Mouse (Mus musculus) limb, embryonic 11.5 days (tissue): Measurements from ENCODE around the gene Proz. TPM values are rescaled to one million over a fixed set of nuclear protein-coding genes. Genes with fewer than 3 reads are reported as not detected.

Experiments used
- ATAC-seq: fragments of 200-750 bp; cut with Nextera tagmentation; 2 replicates; pipeline ENCODE4 v1.8.0; 2017; ENCODE audit warnings: low read depth; ENCODE audit not compliant: insufficient number of reproducible peaks, low FRiP score, low TSS enrichment
- DNase-seq: peaks from one replicate; pipeline ENCODE4 v3.0.0-alpha.2; 2015; ENCODE audit warnings: low spot score
- H3K27ac ChIP-seq: fragments of 300-500 bp; sonication (generic); replicated peaks from 2 replicates; pipeline ENCODE4 v1.5.1; 2014; ENCODE audit warnings: low read depth, mild to moderate bottlenecking, low read length
- H3K27me3 ChIP-seq: fragments of 300-500 bp; sonication (generic); 2 replicates; pipeline ENCODE4 v1.6.1; 2014; ENCODE audit warnings: mild to moderate bottlenecking, low read length, mixed read lengths; ENCODE audit not compliant: control insufficient read depth, insufficient read depth
- H3K36me3 ChIP-seq: fragments of 300-500 bp; sonication (generic); 2 replicates; pipeline ENCODE4 v1.6.1; 2014; ENCODE audit warnings: mild to moderate bottlenecking, low read length, moderate library complexity, mixed read lengths; ENCODE audit not compliant: control insufficient read depth, insufficient read depth
- H3K4me1 ChIP-seq: fragments of 300-500 bp; sonication (generic); 2 replicates; pipeline ENCODE4 v1.6.1; 2014; ENCODE audit warnings: low read length, mixed read lengths; ENCODE audit not compliant: control insufficient read depth, insufficient read depth
- H3K4me2 ChIP-seq: fragments of 300-500 bp; sonication (generic); 2 replicates; pipeline ENCODE4 v1.6.1; 2014; ENCODE audit warnings: low read depth, mild to moderate bottlenecking, moderate library complexity; ENCODE audit not compliant: severe bottlenecking
- H3K4me3 ChIP-seq: fragments of 300-500 bp; sonication (generic); 2 replicates; pipeline ENCODE4 v1.5.1; 2014; ENCODE audit warnings: low read depth, low read length
- H3K9ac ChIP-seq: fragments of 300-500 bp; sonication (generic); 2 replicates; pipeline ENCODE4 v1.6.1; 2014; ENCODE audit warnings: mild to moderate bottlenecking, low read length
- H3K9me3 ChIP-seq: fragments of 300-500 bp; sonication (generic); 2 replicates; pipeline ENCODE4 v1.6.1; 2016; ENCODE audit warnings: low read length; ENCODE audit not compliant: control insufficient read depth
- WGBS: fragments of 180-500 bp; shearing (Covaris S2); extraction: QIAGEN DNeasy Blood & Tissue Kit; methylation state at CpG from one replicate; pipeline ENCODE4 v1.1.7; 2014; 5-methylcytosine and 5-hydroxymethylcytosine counted together
- polyA plus RNA-seq: library from polyadenylated mRNA; unstranded; fragments of >200 nt; fragmentation: Nextera tagmentation; extraction: Ambion mirVana; gene quantifications from 2 replicates; pipeline ENCODE4 v1.2.1, GENCODE M21; 2014

Proz gene
- polyA plus RNA-seq, 1 experiment from 2014 or later: 0.24 TPM

- 0 out of 2 replicates have a peak, but pooled peaks cover 3% of the 10 kb centered on the region for H3K4me1 ChIP-seq
- no peaks in the 10 kb centered on the region for H3K9me3 ChIP-seq
- ATAC-seq: no peak
- no peak for DNase-seq
- WGBS: 55% methylated on average over 5 of the region's 5 CpGs
- no peak overlapping the region for H3K4me3 ChIP-seq
- H3K4me2 ChIP-seq: no peak overlapping the region
- no peaks in the 10 kb centered on the region for H3K36me3 ChIP-seq
- H3K9ac ChIP-seq: no peak overlapping the region
- no peak overlapping the region for H3K27ac ChIP-seq
- no peaks in the 10 kb centered on the region for H3K27me3 ChIP-seq
These were observed 23.1 kb upstream of the Proz start for GRCm38 (mm10) chr8:13037569-13037968.

GRCm38 (mm10) chr8:13039054-13039453, 21.7 kb upstream of the Proz start:
- H3K4me2 ChIP-seq: no peak overlapping the region
- H3K4me3 ChIP-seq: no peak overlapping the region
- WGBS: 92% methylated on average over 6 of the region's 6 CpGs
- no peak overlapping the region for H3K27ac ChIP-seq
- no peak for ATAC-seq
- 0 out of 2 replicates have a peak, but pooled peaks cover 3% of the 10 kb centered on the region for H3K4me1 ChIP-seq
- DNase-seq: no peak
- no peak overlapping the region for H3K9ac ChIP-seq
- H3K9me3 ChIP-seq: no peaks in the 10 kb centered on the region
- no peaks in the 10 kb centered on the region for H3K27me3 ChIP-seq
- no peaks in the 10 kb centered on the region for H3K36me3 ChIP-seq

GRCm38 (mm10) chr8:13041459-13041858, 19.3 kb upstream of the Proz start:
- no peak overlapping the region for H3K27ac ChIP-seq
- 85% methylated on average over 4 of the region's 4 CpGs for WGBS
- H3K9me3 ChIP-seq: no peaks in the 10 kb centered on the region
- no peaks in the 10 kb centered on the region for H3K27me3 ChIP-seq
- DNase-seq: no peak
- H3K4me3 ChIP-seq: no peak overlapping the region
- H3K4me1 ChIP-seq: 0 out of 2 replicates have a peak, but pooled peaks cover 3% of the 10 kb centered on the region
- no peak for ATAC-seq
- peaks cover 2% of the 10 kb centered on the region; the same call in 1 of the 2 replicates for H3K36me3 ChIP-seq
- H3K4me2 ChIP-seq: no peak overlapping the region
- H3K9ac ChIP-seq: no peak overlapping the region

- no peak overlapping the region for H3K4me2 ChIP-seq
- H3K27me3 ChIP-seq: no peaks in the 10 kb centered on the region
- no peaks in the 10 kb centered on the region for H3K9me3 ChIP-seq
- WGBS: 63% methylated on average over 5 of the region's 5 CpGs
- H3K4me1 ChIP-seq: no peaks in the 10 kb centered on the region
- no peak overlapping the region for H3K27ac ChIP-seq
- DNase-seq (no peak), ATAC-seq (no peak)
- H3K4me3 ChIP-seq: no peak overlapping the region
- peaks cover 2% of the 10 kb centered on the region; the same call in 1 of the 2 replicates for H3K36me3 ChIP-seq
- no peak overlapping the region for H3K9ac ChIP-seq
These were observed 13.1 kb upstream of the Proz start for GRCm38 (mm10) chr8:13047652-13048051.

- Histone ChIP-seq H3K4me1 (no peaks in the 10 kb centered on the region), H3K36me3 (peaks cover 2% of the 10 kb centered on the region; the same call in 1 of the 2 replicates), H3K9ac (no peak overlapping the region), H3K27me3 (no peaks in the 10 kb centered on the region), H3K4me3 (no peak overlapping the region), H3K9me3 (no peaks in the 10 kb centered on the region), H3K4me2 (no peak overlapping the region), H3K27ac (no peak overlapping the region)
- DNase-seq (no peak), ATAC-seq (no peak)
- 86% methylated on average over 10 of the region's 10 CpGs for WGBS
These were observed 10.2 kb upstream of the Proz start for GRCm38 (mm10) chr8:13050550-13050949.

GRCm38 (mm10) chr8:13057351-13057750, 3.4 kb upstream of the Proz start:
- no peaks in the 10 kb centered on the region for H3K27me3 ChIP-seq
- no peak overlapping the region for H3K27ac ChIP-seq
- H3K4me3 ChIP-seq: no peak overlapping the region
- H3K9me3 ChIP-seq: no peaks in the 10 kb centered on the region
- H3K9ac ChIP-seq: no peak overlapping the region
- H3K4me2 ChIP-seq: no peak overlapping the region
- 82% methylated on average over 4 of the region's 4 CpGs for WGBS
- ATAC-seq: no peak
- H3K4me1 ChIP-seq: no peaks in the 10 kb centered on the region
- no peaks in the 10 kb centered on the region for H3K36me3 ChIP-seq
- no peak for DNase-seq

- 86% methylated on average over 16 of the region's 16 CpGs for WGBS
- H3K4me2 ChIP-seq: no peak overlapping the region
- no peaks in the 10 kb centered on the region for H3K27me3 ChIP-seq
- no peak for ATAC-seq
- H3K4me3 ChIP-seq: no peak overlapping the region
- H3K4me1 ChIP-seq: no peaks in the 10 kb centered on the region
- H3K9me3 ChIP-seq: no peaks in the 10 kb centered on the region
- H3K27ac ChIP-seq: no peak overlapping the region
- DNase-seq: no peak
- no peak overlapping the region for H3K9ac ChIP-seq
- H3K36me3 ChIP-seq: no peaks in the 10 kb centered on the region
These were observed 2.4 kb downstream of the Proz start for GRCm38 (mm10) chr8:13063112-13063511.

- no peaks in the 10 kb centered on the region for H3K4me1 ChIP-seq
- no peaks in the 10 kb centered on the region for H3K27me3 ChIP-seq
- DNase-seq (no peak), ATAC-seq (no peak)
- no peak overlapping the region for H3K9ac ChIP-seq
- H3K36me3 ChIP-seq: peaks cover 12% of the 10 kb centered on the region
- H3K4me2 ChIP-seq: no peak overlapping the region
- 95% methylated on average over 11 of the region's 11 CpGs for WGBS
- H3K27ac ChIP-seq: no peak overlapping the region
- H3K4me3 ChIP-seq: no peak overlapping the region
- no peaks in the 10 kb centered on the region for H3K9me3 ChIP-seq
These were observed 12.5 kb downstream of the Proz start for GRCm38 (mm10) chr8:13073255-13073654.

- no peaks in the 10 kb centered on the region for H3K4me1 ChIP-seq
- DNase-seq: no peak
- H3K36me3 ChIP-seq: peaks cover 21% of the 10 kb centered on the region
- H3K9ac ChIP-seq: no peak overlapping the region
- WGBS: 95% methylated on average over 8 of the region's 8 CpGs
- H3K9me3 ChIP-seq: no peaks in the 10 kb centered on the region
- H3K4me2 ChIP-seq: no peak overlapping the region
- no peaks in the 10 kb centered on the region for H3K27me3 ChIP-seq
- no peak for ATAC-seq
- no peak overlapping the region for H3K4me3 ChIP-seq
- no peak overlapping the region for H3K27ac ChIP-seq
These were observed 14.3 kb downstream of the Proz start for GRCm38 (mm10) chr8:13075044-13075443.
